Mouse (Mus musculus) erythroblast, embryonic 14.5 days (primary cell): Measurements from ENCODE around the gene Dtnbp1.

Experiments used
- GATA1 ChIP-seq: IDR thresholded peaks from 2 replicates; pipeline ENCODE4 v1.6.1; 2012; ENCODE audit warnings: low read length, inconsistent platforms, mixed read lengths
- TAL1 ChIP-seq: IDR thresholded peaks from 3 replicates; pipeline ENCODE4 v1.6.1; 2012; ENCODE audit warnings: low read length, inconsistent platforms, mixed read lengths

- TF ChIP-seq GATA1, result no peak
- no peak for TF ChIP-seq TAL1
Observed at GRCm38 (mm10) chr13:45004987-45005592, 3.1 kb upstream of the Dtnbp1 start.
